Mouse (Mus musculus) cerebellum, adult 8-10 months (tissue): ENCODE measurements around the gene Cxcl13.
"Not testable (repeated sequence)": the region's sequence is repeated elsewhere in the genome, so short reads cannot be mapped to it uniquely, and the experiment has no call there.

Source experiments
- DNase-seq: peaks from one replicate; pipeline ENCODE4 v3.0.0; 2022

The Cxcl13 gene

DNA sequence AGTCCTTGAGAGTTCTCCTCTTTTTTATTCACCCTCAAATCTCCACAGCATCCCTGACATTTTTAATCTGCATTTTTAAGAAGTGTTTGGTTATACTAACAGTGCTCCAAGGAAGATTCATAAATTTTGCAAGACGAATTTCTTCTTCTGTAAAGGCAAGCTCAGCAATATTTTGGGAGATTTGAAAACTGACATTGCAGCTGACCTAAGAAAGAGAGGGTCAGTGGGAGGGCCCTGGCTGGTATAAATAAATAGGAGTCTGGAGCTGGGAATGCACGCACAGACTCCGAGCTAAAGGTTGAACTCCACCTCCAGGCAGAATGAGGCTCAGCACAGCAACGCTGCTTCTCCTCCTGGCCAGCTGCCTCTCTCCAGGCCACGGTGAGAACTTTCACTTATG lies at the start of gene Cxcl13:
Gene Cxcl13, plus strand, starts transcription at position 301 of the 400 bp plus-strand sequence.
- DNase-seq: no peak

DNA sequence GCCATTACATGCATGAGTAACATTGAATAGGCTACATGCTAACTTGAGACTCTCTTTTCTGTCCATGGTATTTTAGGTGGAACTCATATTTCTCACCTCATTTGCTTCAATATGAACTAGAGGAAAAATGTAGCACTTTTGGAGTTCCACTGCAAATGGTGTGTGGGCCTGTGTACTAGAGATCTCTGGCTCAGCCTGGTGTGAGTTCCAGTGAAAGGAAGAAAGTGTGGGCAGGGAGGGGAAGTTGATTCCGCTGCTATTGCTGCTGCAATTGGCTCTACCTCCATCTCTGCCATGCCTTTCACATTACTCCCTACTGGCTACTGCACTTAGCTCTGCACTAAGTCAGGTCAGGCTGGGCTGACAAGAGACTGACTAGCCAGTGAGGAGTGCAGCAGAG lies 45.7 kb upstream of the Cxcl13 start:
- DNase-seq: no peak

GRCm38 (mm10) chr5:95918491-95918890 lies 38.3 kb upstream of the Cxcl13 start:
- DNase-seq: no peak

- no peak for DNase-seq
Measured at GRCm38 (mm10) chr5:95924023-95924422, 32.7 kb upstream of the Cxcl13 start.

- no peak for DNase-seq
Measured at GRCm38 (mm10) chr5:95925204-95925930, 31.4 kb upstream of the Cxcl13 start.

- DNase-seq: no peak
Measured at GRCm38 (mm10) chr5:95925931-95926263, 30.9 kb upstream of the Cxcl13 start.

GRCm38 (mm10) chr5:95935035-95935434 lies 21.7 kb upstream of the Cxcl13 start:
- no peak for DNase-seq

DNA sequence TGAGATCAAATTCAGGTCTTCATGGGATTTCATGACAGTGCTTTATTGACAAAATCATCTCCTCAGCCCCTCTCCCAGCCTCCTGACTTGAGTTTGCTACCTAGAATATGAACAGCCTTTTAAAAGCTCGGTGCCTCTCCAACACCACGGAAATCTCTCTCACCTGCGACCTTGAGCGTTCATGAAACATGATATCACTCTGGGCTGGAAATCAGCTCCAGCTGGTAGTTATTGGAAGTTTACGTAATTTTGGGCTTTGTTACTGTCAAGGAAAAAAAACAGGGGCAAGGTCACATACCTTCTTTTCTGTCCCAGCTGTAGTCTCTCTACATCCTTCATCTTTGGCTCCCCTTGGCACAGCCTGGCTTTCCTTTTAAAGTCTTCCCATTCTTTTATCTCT lies 20.7 kb upstream of the Cxcl13 start:
- DNase-seq: no peak

- DNase-seq: no peak
Measured at GRCm38 (mm10) chr5:95937129-95937528, 19.6 kb upstream of the Cxcl13 start.

GRCm38 (mm10) chr5:95938044-95938625 lies 18.6 kb upstream of the Cxcl13 start:
- no peak for DNase-seq

DNA sequence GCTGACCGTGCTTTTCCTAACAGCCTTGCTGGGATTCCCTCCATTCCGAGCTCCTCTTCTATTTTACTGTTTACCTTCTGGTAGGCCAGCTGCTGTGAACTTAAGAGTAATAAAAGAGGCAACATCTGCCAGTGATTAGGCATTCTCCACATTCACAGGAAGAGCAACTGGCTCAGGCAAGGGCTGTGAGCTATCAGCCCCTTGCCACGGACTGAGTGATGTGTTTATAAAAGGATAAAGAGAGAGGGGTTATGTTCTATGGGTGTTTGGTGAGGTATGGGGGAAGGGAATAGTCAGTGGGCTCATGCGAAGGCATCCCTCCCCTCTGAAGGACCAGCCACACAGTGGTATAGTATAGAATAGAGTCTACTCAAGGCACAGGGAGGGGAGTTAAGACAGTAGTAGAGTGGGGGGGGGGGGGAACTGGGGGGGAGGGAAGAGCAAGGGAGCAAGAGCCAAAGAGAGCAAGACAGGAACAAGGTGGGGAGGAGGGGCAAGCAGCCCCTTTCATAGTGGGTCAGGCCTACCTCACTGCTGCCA lies 16.0 kb upstream of the Cxcl13 start:
- DNase-seq: no peak

DNA sequence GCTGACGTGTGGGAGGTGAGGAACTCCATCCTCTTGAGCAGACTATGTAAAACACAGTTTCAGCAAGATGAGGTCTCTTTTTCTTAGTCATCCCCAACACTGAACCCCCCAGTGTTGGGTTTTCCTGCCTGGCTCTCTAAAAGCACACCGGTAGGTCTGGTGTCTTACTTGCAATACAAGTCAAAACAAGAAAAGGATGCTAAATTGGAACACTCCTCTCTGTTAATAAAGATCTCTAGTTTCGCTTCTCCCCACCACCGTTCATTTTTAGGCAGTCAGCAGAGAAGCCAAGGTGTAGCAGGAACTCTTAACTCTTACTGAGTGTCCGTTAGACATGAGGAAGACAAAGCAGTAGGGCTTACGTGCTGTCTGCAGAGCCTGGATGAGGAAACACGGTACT lies 15.2 kb upstream of the Cxcl13 start:
- no peak for DNase-seq

DNA sequence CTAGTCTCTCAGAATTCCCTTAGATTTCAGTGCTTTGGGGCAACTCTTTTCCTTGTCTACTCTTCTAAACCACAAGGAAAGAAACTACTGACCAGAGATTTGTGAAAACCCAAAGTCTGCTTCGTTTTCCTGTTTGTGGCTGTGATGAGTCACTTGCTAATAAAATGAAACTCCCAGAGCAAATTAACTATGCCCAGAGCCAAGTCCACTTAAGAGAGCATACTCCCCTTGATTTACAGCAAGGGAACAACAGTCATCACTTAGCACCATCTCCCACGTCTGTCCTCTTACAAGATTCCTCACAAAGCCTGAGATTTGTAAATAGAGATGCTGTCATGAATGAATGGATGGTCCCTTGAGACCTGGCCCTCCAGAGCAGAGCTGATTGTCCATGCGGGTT lies 11.6 kb upstream of the Cxcl13 start:
- DNase-seq: no peak

- no peak for DNase-seq
Measured at GRCm38 (mm10) chr5:95946344-95946743, 10.4 kb upstream of the Cxcl13 start.

- no peak for DNase-seq
Measured at GRCm38 (mm10) chr5:95948641-95949040, 8.1 kb upstream of the Cxcl13 start.

GRCm38 (mm10) chr5:95949946-95950701 lies 6.6 kb upstream of the Cxcl13 start:
- DNase-seq: peak; percentile 25

DNA sequence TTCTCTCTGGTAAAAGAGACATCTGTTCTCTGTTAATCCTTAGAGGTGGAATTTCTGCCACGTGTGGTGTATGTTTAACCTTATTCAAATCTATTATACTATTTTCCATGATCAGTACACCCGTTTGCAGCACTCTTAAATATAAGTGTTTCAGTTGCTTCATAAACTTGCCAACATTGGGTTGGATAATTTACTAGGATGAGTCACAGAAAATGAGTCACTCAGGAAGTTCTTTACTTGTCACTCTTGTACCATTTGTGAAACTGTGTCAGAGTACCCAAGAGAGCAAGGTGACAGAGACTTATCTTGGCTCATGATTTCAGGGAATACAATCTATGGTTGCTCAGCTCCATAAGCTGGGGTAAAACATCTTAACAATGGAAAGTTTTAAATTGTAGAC lies 8.2 kb downstream of the Cxcl13 start:
- DNase-seq: no peak

GRCm38 (mm10) chr5:95966621-95967020 lies 9.9 kb downstream of the Cxcl13 start:
- no peak for DNase-seq

- peak; percentile 27 for DNase-seq
Measured at GRCm38 (mm10) chr5:95970845-95971244, 14.1 kb downstream of the Cxcl13 start.

DNA sequence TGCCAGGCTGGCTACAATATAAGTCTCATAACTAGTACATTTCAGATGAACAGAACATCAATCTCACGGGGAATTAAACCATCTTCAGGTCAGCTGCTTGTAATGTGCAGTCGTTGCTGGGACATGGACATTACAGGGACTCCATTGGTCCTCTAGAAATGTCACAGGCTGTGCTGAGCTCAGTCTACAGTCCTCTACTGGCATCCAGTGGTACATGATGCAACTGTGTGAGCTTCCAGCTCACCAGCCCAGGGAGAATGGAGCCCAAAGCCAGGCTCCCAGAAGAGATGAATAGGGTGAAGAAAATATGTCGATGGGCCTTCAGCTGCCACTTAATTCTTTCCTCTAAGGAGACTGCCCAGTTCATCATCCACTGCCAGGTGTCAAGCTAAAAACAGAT lies 15.5 kb downstream of the Cxcl13 start:
- DNase-seq: no peak

DNA sequence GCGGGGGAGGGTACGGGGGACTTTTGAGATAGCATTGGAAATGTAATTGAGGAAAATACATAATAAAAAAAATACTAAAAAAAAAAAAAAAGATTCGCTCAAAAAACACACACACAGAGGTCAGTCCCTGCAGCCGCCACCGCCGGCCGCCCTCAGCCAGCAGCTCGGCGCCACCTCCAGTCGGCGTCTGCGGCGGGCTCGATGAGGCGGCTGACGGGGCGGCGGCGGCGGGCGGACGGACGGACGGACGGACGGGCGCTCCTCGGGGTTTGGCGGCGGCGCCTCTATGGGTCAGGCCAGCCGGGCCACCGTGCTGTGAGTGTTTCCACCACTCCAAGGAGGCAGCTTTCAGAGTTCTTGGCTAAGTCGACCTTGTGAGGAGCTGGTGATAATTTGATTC lies 17.1 kb downstream of the Cxcl13 start:
- DNase-seq: not testable (repeated sequence)

- no peak for DNase-seq
Measured at GRCm38 (mm10) chr5:95976299-95976698, 19.5 kb downstream of the Cxcl13 start.

- DNase-seq: no peak
Measured at GRCm38 (mm10) chr5:95983797-95984486, 27.2 kb downstream of the Cxcl13 start.
